Mouse (Mus musculus) intestine, postnatal 0 days (tissue): ENCODE data around the gene Ube2z. TPM values are rescaled to one million over a fixed set of nuclear protein-coding genes. Genes with fewer than 3 reads are reported as not detected.
A peak's percentile ranks its signal among the peaks of the same experiment; 100 is the strongest.

Source experiments
- ATAC-seq: fragments of 200-750 bp; cut with Nextera tagmentation; 2 replicates; pipeline ENCODE4 v1.8.0; 2017; ENCODE audit warnings: mild to moderate bottlenecking, moderate TSS enrichment, moderate library complexity
- H3K27ac ChIP-seq: fragments of 300-500 bp; sonication (generic); 2 replicates; pipeline ENCODE4 v1.5.1; 2014; ENCODE audit warnings: mild to moderate bottlenecking, low read depth, low read length, moderate library complexity
- H3K27me3 ChIP-seq: fragments of 300-500 bp; sonication (generic); replicated peaks from 2 replicates; pipeline ENCODE4 v1.6.1; 2014; ENCODE audit warnings: low read length, mixed read lengths; ENCODE audit not compliant: control insufficient read depth, insufficient read depth
- H3K36me3 ChIP-seq: fragments of 300-500 bp; sonication (generic); 2 replicates; pipeline ENCODE4 v1.6.1; 2014; ENCODE audit warnings: mild to moderate bottlenecking, moderate library complexity; ENCODE audit not compliant: control insufficient read depth, insufficient read depth
- H3K4me1 ChIP-seq: fragments of 300-500 bp; sonication (generic); replicated peaks from 2 replicates; pipeline ENCODE4 v1.6.1; 2014; ENCODE audit warnings: antibody characterized with exemption, low read length, mixed read lengths; ENCODE audit not compliant: control insufficient read depth, insufficient read depth
- H3K4me2 ChIP-seq: fragments of 300-500 bp; sonication (generic); replicated peaks from 2 replicates; pipeline ENCODE4 v1.6.1; 2014; ENCODE audit warnings: low read depth, mild to moderate bottlenecking, moderate library complexity
- H3K4me3 ChIP-seq: fragments of 300-500 bp; sonication (generic); 2 replicates; pipeline ENCODE4 v1.5.1; 2014; ENCODE audit warnings: low read depth, low read length
- H3K9ac ChIP-seq: fragments of 300-500 bp; sonication (generic); 2 replicates; pipeline ENCODE4 v1.6.1; 2014; ENCODE audit warnings: mild to moderate bottlenecking, low read depth, low read length
- H3K9me3 ChIP-seq: fragments of 300-500 bp; sonication (generic); 2 replicates; pipeline ENCODE4 v1.6.1; 2016; ENCODE audit warnings: mixed run types; ENCODE audit not compliant: control insufficient read depth
- CTCF ChIP-seq: sonication (generic); IDR thresholded peaks from 2 replicates; pipeline ENCODE4 v1.5.1; 2016; ENCODE audit warnings: low read depth, mild to moderate bottlenecking, control low read depth, antibody characterized with exemption, moderate library complexity
- WGBS: fragments of 180-500 bp; shearing (Covaris S2); extraction: QIAGEN DNeasy Blood & Tissue Kit; methylation state at CpG from one replicate; pipeline ENCODE4 v1.1.7; 2014; 5-methylcytosine and 5-hydroxymethylcytosine counted together
- polyA plus RNA-seq: library from polyadenylated mRNA; unstranded; fragments of >200 nt; fragmentation: Nextera tagmentation; extraction: Ambion mirVana; gene quantifications from 2 replicates; pipeline ENCODE4 v1.2.1, GENCODE M21; 2015

Gene Ube2z
- polyA plus RNA-seq, 1 experiment from 2014 or later, result 24.8 TPM

DNA sequence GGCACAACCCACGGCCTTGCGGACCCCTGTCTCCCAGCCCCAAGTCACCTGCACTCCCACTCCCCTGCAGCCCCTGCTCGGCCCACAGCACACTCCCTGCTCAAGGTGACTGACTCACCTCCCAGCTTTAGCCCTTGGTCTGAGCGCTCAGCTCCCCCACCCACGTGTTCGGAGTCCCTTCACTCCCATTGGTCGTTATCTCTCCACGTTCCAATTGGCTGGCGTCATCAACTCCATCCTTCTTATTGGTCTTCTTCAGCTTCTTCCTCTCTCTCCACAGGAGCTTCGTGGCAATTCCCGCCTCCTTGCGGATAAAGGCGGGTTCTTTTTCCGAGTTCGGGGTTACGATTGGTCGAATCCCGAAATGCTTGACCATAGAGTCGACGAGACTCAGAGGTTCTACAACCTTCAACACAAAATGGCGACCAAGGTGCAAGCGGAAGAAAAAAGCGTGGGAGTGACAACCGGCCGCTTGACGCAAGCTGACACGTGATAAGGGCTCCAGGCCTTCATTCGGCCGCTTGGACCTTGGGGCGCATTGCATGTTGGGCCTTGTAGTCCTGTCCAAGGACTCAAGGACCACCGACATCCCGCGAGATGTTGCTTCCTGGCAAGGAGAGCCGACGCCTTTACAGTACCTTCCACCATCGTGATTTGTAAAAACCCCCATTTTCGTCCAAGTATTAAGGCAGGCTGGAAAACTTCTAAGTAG is 10.5 kb upstream of the Ube2z start, which contains the start of gene Atp5g1:
Atp5g1 (minus strand) TSS at position 162 of the 712 bp plus-strand sequence.
- WGBS, result under 1% methylated on average over 37 of the region's 37 CpGs
- peak; percentile 97 for ATAC-seq
- H3K4me1 ChIP-seq, result no peaks in the 10 kb centered on the region
- no peaks in the 10 kb centered on the region for H3K9me3 ChIP-seq
- no peaks in the 10 kb centered on the region for H3K27me3 ChIP-seq
- peak within 1 kb of the TSS; percentile 85 for H3K4me2 ChIP-seq
- peak within 1 kb of the TSS; percentile 62 for H3K4me3 ChIP-seq
- H3K9ac ChIP-seq, result peak within 1 kb of the TSS; percentile 60
- H3K36me3 ChIP-seq, result peaks cover 7% of the 10 kb centered on the region; the same call in 1 of the 2 replicates
- H3K27ac ChIP-seq, result peak within 1 kb of the TSS; percentile 74
- TF ChIP-seq CTCF, result peak; percentile 18; the same call in 1 of the 2 replicates

DNA sequence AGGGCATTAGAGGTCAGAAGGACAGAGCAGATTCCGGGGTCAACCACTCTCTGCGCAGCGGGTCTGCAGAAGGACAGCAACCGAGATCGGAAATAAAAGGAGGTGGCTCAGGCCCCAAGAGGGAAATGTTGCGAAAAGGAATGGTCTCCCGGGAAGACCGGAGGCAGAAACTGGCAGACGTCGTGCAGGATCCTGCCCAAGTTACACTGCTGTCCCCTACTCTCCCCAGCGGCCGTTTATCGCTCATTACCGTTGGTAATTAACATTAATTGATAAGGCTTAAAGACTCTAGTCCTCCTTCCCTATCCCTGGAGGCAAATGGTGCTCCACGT is 10.0 kb upstream of the Ube2z start:
- Histone ChIP-seq H3K9me3 (no peaks in the 10 kb centered on the region), H3K27me3 (no peaks in the 10 kb centered on the region), H3K9ac (peak overlapping the region; percentile 60), H3K27ac (peak overlapping the region; percentile 73), H3K4me3 (peak overlapping the region; percentile 62), H3K4me2 (peak overlapping the region; percentile 85), H3K4me1 (no peaks in the 10 kb centered on the region), H3K36me3 (peaks cover 12% of the 10 kb centered on the region)
- no peak for TF ChIP-seq CTCF
- no peak for ATAC-seq
- under 1% methylated on average over 15 of the region's 15 CpGs for WGBS

DNA sequence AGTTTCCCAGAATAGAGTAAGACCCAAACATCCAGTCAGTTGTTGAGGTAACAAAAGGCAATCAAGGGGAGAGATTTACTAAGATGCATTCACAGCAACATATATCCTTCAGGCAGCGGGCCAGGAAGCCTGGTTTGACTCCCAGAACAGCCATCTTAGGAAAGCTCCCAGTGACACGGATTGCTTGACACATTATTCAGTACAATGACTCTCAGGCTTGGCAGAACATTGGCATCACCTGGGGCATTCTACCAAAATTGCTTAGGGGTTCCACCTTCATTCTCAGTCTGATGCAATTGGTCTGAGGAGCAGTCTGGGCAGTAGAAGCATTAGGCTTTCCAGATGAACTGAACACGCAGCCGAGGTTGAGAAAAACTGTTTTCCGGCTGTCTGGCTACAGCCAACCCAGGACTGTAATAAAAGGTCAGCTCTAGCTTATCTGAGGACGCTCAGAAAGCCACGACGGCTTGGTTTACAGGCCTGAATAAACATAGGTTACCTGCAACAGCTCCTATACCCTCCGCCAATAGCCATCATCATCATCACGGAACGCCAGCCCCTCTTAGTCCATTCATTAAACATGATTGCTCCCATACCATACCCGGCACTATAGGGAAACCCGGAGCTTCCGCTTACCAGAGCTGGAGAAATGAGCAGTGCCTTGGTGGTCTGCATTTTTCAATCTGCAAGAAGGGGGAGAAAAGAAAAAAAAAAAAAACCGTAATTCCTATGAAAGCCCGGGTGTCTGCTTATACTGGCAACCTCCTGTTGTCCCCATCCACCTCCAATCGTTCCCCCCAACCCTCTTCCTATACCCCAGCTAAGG is 9.4 kb upstream of the Ube2z start:
- WGBS, result 8% methylated on average over 17 of the region's 17 CpGs
- H3K4me1 ChIP-seq, result no peaks in the 10 kb centered on the region
- peaks cover 16% of the 10 kb centered on the region for H3K36me3 ChIP-seq
- peak overlapping the region; percentile 85 for H3K4me2 ChIP-seq
- peak overlapping the region; percentile 73 for H3K27ac ChIP-seq
- no peak for ATAC-seq
- H3K9ac ChIP-seq, result peak overlapping the region; percentile 60
- H3K27me3 ChIP-seq, result no peaks in the 10 kb centered on the region
- peak overlapping the region; percentile 62 for H3K4me3 ChIP-seq
- TF ChIP-seq CTCF, result no peak
- H3K9me3 ChIP-seq, result no peaks in the 10 kb centered on the region

DNA sequence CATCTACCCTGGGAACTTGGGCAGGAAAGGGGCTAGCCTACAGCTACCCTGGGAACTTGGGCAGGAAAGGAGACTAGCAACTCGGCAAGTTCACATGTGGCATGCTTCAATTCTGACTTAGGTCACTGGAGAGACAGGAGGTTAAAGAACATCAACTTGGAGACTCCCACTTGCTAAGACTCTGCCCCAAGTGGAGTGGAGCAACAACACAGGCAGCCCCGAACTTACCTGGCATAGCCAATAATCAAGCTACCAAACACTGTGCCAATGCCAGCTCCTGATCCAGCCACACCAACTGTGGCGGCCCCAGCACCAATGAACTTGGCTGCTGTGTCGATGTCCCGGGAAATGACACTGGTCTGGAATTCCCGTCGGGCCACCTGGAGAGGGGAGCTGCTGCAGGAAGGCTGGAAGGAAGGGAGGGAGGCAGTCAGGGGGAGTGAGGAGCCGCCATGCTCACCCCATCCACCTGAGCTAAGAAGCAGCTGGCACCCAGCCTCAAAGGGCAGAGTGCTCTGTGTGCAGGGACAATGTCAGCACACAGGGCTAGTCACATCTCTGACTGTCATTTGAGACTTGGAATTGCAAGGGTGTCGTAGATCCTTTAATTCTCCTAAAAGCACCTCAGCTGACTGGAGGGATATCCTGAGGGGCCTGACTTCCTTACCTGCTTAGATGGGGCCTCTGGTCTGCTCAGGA is 8.3 kb upstream of the Ube2z start:
- WGBS, result 59% methylated on average over 6 of the region's 9 CpGs
- Histone ChIP-seq H3K27ac (0 out of 2 replicates have a peak overlapping the region, but pooled peaks have one; percentile 73), H3K9me3 (no peaks in the 10 kb centered on the region), H3K9ac (peak overlapping the region; percentile 22; the same call in 1 of the 2 replicates), H3K4me2 (peak overlapping the region; percentile 85), H3K4me1 (no peaks in the 10 kb centered on the region), H3K4me3 (0 out of 2 replicates have a peak overlapping the region, but pooled peaks have one; percentile 62), H3K27me3 (no peaks in the 10 kb centered on the region), H3K36me3 (peaks cover 16% of the 10 kb centered on the region)
- no peak for TF ChIP-seq CTCF
- no peak for ATAC-seq

DNA sequence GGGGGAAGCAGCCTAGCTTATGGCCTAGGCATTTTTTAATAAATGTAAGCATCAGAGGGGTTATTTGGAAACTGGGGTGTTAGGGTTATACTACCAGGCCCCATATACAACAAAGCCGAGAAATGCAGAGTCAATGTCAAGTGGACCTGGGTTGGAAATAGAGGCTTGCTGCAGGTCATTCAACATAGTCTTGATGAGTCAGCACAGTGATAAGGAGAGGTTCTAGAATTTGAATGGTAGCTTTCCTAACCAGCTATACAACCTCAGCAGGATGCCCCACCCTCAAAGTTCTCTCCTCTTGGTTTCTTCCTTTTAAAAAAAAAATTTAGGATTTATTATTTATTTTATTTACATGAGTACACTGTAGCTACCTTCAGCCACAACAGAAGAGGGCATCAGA is 5.8 kb upstream of the Ube2z start:
- no peak for TF ChIP-seq CTCF
- no peak for ATAC-seq
- WGBS, result 78% methylated on average over 1 of the region's 1 CpGs
- Histone ChIP-seq H3K36me3 (peaks cover 16% of the 10 kb centered on the region), H3K4me2 (no peak overlapping the region), H3K4me3 (no peak overlapping the region), H3K27me3 (no peaks in the 10 kb centered on the region), H3K9me3 (no peaks in the 10 kb centered on the region), H3K4me1 (no peaks in the 10 kb centered on the region), H3K27ac (peak overlapping the region; percentile 36; the same call in 1 of the 2 replicates), H3K9ac (no peak overlapping the region)

DNA sequence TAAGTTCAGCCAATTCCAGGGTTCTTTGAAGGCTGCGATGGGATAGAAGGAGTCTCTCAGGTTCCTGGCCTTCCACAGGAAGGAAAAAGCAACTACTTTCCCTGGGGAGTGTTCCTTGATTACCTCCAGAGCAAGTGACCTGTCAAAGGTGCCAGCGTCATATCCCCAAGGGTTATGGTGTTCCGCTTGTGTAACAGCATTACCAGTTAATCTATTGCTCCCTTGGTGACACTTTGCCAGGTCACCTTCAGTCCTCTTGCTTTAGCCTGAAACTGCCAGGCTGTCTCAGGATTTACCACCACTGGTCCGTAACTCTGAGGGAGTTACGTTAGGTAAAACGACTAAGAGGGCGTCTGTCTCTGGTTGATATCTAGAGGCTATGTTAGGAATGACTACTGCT is 5.2 kb upstream of the Ube2z start:
- Histone ChIP-seq H3K36me3 (peaks cover 16% of the 10 kb centered on the region), H3K9ac (no peak overlapping the region), H3K4me3 (no peak overlapping the region), H3K27ac (0 out of 2 replicates have a peak overlapping the region, but pooled peaks have one; percentile 36), H3K4me1 (no peaks in the 10 kb centered on the region), H3K9me3 (no peaks in the 10 kb centered on the region), H3K4me2 (no peak overlapping the region), H3K27me3 (no peaks in the 10 kb centered on the region)
- ATAC-seq, result no peak
- 89% methylated on average over 7 of the region's 7 CpGs for WGBS
- no peak for TF ChIP-seq CTCF
